Mouse (Mus musculus) cerebellum, postnatal 36 days (tissue): Measurements from ENCODE around the gene Fkbp2.

Experiments
- DNase-seq, 2 experiments: peaks; one replicate each; pipeline ENCODE4 v3.0.0; 2021 to 2022; ENCODE audit warnings: mixed read lengths in 2 of 2

Fkbp2 gene

DNA sequence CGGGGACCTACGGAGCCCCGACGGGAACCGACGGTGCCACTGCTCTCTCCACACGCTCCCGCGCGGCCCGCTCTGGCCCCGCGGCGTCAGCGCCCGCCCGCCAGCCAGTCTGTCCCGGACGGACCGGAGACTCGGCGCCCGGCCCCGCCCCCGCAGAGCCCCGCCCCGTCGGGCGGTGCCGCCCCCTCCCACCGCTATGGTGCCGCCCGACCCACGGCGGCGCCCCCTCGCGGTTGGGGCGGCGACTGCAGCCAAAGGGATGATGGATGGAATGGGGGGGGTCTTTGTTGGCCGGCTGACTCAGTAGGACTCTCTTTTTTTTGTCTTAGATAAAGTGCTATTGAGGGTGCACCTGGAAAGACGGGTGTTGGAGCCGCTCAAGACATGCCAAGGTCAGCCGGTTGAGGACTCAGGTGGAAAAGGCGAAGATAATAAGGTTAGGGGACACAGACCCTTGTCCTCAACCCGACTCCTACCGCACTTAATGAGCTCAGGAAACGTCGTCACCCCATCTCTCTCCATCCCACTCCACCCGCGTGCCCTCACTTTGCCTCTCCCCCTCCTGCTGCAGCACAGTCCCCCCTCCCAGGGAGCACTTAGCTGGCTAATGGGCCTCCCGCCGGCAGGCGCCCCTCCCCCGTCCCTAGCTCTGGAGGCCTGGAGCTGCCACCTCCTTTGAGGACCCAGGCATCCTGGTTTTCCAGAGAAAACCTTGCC is 10.5 kb downstream of the Fkbp2 start:
- peak in 1 of 2 experiments; percentile 47 for DNase-seq

DNA sequence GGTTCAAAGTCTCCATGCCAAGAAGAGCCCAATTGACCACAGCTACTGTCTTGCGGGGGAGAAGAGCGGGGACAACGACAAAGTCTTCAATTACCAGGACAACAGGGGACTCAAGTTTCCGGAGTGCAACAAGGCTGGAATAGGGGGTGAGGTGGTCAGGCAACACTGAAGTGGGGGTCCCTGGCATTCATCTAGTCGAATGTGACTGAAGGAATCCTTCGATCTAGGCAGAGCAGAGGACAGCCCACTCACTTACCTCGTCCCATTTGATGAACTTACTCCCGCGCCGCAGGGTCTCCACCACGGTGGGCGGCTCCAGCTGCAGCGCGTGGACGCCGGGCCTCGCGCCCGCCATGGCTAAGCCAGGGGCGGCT is 11.0 kb downstream of the Fkbp2 start:
- no peak for DNase-seq

DNA sequence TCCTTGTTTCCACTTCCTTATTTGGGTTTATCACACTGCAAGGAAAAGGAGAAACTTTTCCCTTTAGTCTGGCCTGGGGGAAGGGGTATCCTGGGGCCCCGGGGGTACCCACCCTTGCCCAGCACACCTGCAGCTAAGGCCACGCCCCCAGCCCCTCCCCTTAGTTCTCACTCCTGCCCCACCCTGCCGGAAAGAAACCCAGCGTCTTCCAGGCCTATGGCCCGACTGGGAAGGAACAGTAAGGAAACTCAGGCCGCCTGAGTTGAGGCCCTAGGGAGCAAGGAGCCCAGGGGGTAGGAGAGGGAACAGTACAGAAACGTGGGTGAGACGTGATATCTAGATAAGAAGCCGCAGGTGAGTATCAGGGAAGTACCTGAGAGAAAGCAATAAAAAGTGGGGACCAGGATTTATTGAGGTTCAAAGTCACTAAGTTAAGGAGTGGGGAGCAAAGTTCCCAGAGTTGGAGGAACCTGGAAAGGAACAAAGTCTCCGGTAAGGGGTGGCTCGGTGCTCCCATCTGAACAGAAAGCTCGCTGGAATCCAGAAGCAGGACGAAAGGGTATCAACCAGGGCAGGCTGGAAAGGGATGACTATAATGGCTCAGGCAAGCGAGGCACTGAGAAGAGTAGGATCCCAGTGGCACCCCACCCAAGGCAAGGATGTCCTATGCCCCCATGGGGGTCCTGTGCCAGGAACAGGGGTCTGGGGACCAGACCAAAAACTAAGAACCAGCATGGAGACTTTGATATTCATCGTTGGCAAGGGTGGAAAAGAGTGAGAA is 11.6 kb downstream of the Fkbp2 start:
- no peak for DNase-seq

DNA sequence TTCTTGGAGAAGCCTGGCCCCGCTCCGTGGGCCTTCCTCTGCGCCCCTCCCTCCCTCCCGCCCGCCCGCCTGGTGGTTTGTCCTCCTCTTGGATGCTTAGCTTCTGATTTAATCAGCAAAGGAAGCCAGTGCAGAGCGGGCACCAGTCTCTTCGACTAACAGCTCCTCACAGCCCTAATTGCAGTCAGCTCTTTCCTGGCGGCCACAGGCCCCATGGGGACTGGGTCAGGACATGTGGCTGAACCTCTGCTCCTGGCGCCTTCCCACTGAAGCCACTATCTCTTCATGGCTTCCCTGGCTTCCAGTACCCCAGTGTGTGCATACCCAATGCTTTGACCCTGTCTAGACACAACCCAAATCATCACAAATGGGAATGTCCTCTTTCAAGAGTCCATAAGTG is 23.8 kb downstream of the Fkbp2 start:
- DNase-seq = no peak

DNA sequence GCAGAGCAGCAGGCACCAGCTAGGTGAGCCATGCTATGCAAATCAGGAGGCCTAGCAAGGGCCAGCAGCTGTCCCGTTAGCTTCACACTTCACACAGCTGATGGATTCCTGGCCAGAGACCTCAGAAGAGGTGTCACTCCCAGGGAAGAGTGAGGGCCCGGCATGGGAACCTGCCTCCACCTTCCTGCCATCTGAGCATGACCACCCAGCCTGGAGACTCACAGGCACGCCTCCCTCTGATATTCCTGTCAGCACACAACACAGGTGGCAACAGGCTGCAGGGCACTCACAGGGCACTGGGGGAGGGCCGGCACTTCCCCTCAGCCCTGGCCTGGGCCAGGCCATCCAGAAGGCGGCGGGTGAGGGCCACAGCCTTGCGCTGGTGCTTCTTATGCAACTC is 24.9 kb downstream of the Fkbp2 start:
- DNase-seq = no peak

DNA sequence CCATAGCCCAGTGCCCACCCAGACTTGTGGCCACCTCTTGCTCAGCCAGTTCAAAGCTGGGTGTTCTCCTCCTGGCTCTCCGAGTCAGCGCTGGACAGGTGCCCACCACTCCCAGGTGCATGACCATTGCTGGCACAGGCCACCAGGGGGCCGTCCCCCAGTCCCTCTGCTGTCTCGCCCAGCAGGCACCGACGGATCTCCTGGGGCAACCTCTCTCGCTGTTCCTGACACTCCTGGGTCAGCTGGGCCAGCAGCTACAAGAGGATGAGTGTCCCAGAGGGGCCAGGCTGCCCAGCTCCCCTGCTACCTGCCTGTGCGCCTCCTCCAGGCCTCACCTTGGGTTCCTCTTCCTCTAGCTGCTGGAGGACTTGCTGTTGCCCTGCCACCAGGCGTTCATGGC is 26.3 kb downstream of the Fkbp2 start:
- peak in 1 of 2 experiments; percentile 47 for DNase-seq

DNA sequence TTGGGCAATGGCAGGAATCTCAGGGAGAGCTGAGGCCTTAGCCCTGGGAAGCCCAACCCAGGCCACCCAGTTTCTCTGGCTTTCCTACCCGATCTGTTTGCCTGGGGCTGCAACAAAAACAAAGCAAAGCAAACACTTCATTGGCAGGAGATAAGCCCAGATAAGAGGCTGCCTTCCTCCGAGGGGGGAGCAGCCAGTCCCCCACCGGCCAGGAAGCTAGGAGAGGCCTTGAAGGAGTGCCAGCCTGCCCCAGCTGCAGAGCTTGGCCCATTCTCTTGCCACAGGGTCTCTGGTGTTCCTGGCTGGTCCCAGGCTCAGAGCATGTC is 27.6 kb downstream of the Fkbp2 start:
- DNase-seq = peak in 1 of 2 experiments; percentile 22

DNA sequence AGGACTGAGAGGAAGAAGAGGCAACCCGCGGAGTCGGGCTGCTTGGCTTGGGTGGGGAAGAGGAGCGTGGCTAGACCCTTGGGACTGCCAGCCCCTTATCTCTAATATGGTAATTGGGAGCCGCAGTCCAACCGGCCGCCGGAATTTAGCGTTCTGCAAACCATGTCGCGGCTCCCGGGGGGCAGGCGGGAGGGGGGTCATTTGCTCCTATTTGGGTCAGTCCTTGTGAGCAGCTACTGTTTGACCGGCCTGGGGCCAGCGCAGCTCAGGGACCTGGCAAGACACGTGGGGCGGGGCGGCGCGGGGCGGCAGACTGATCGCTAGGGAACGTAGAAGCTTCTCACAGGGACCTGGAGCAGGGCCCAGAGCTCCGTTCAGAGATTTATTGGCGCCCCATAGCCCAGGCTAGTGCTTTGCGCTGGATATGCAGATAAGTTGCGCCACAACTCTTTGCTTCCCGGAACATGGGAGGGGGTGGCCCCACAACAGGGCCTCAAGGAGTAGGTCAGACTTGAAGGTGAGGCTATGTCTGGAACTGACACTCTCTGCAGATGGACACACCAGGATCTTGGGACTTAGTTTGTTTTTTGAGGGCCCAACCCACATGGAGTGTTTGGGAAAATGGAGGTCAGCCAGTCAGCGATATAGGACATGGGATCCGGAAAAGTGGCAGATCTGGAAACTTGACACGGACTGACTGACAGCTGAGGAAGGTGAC is 28.1 kb downstream of the Fkbp2 start:
- DNase-seq = peak; percentile 69 to 79

DNA sequence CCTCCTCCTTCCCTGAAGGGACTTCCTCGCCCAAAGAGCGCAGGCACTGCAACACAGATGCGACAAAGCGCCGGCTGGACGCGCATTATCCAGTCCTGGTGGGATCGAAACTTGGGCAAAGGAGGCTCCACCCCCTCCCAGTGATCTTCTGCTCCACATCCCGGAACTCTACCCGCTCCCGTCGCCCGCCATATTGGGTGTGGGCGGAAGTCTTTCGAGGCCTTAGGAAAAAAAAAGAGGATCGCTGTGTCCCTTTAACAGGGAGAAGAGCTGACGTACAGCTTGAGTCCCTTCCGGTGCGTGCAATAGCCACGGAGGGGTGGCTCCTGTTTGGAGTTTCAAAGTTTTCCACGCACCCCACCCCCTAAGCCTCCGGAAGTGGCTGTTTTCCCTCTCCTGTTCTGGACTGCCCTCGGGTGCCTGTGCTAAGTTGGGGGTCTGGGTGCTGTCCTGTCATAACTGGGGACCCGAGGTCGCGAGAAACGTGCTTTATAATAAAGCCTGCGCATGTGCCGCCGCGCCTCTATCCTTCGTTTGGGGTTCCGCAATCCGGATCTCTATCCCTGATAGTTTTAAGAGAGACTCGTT is 28.8 kb downstream of the Fkbp2 start:
- DNase-seq = peak; percentile 92 to 93

DNA sequence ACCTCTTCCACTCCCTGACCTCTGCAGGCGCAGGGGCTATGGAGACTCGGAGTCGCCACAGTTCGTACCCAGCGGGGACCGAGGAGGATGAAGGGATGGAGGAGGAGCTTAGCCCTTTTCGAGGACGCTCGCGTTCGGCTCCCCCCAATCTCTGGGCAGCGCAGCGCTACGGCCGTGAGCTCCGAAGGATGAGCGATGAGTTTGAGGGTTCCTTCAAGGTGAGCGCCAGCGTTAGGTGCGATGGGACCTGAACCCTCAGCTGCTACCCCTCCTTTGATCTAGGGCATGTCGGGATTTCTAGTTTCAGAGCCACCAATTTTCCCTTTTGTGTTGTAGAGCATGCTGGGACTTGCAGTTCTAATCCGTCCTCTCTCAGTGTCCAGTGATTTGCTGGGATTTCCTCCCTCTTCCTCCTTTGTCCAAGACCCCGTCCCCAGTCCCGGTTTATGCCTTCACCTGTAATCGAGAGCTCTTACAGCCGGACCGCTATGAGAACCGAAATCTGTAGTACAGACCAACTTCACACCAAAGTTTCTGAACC is 29.6 kb downstream of the Fkbp2 start:
- DNase-seq = peak; percentile 56 to 69

DNA sequence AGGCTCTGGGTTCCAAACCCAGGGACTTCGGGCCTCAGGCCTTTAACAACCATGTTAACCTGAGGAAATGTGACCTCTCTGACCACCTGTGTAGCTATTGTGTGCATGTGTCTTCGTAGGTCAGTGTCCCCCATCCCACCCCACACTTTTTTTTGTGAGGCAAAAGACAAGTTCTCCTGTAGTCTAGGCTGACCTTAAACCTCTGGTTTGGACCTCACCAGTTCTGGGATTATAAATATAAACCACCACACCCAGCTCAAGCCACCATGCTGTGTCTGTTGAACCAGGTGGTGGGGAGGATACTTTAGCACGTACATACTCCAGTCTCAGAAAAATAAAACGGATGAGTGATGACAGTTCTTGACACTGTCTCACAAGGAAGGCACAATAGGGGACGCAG is 30.4 kb downstream of the Fkbp2 start:
- DNase-seq = no peak

DNA sequence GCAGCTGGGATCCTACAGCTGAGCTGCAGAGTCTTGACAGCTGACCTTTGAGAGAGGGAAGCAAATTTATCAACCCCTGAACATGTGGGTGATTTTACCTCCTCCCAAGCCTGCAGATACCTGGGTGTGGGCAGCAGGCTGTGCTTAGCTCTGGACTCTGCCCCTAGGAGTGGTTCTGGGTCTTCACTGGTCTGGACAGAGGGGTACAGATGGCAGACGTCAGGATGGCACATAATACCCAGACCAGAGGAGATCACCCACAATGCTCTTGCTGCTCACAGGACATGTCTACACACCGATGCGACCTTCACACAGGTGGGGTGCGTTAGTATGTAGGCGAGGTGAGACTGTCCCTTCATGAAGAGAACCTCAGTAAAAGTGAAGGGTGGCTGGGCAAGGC is 30.8 kb downstream of the Fkbp2 start:
- DNase-seq = no peak

DNA sequence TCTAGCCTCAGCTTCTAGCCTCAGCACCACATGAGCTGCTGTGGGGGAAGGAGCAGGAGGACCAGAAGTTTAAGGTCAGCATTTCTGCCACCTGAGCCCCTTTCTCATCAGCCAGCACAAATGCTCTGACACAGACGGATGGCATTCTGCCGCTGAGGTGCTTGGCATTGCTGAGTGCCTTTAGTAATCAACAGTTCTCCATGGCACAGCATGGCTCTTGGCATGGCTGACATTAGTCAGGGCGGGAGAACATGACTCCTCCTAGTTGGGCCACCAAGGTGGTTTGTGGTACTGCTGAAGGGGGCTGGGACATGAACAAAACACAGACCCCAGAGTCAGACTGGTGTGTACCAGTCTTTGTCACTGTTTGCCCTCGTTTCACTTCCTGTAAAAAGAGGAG is 32.1 kb downstream of the Fkbp2 start:
- peak; percentile 80 to 84 for DNase-seq

DNA sequence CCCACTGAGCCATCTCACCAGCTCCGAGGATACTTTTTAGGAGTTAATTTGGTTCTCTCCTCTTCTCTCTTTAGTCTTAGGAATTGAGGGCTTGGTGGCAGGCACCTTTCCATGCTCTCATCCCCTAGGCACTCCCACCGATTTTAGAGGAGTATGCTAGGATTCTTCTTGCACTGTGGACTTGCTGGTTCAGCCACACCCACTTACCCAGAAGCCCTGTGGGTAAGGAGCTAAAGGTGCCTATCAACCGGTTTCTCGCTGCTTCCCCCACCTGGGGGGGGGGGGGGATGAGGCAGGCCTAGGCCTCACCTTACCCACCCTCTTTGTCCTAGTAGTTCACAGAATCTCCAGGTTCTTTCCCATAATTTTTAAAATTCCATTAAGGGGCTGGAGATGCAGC is 32.6 kb downstream of the Fkbp2 start:
- no peak for DNase-seq

DNA sequence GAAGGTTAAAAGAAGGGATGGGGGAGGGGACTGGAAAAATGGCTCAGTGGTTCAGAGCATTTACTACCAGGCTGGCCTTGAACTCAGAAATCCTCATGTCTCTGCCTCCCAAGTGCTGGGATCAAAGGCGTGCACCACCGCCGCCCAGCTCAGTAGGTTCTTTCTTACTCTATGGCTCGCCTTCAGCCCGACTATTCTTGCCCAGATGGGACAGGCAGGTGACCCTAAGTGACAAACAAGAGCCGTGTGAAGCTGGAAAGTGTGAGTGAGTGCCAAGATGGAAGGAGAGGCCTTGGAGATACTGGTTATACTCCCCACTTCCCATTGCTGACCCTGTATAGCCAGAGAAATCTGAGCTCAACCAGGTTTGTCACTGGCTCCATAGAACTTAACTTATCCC is 36.6 kb downstream of the Fkbp2 start:
- no peak for DNase-seq

DNA sequence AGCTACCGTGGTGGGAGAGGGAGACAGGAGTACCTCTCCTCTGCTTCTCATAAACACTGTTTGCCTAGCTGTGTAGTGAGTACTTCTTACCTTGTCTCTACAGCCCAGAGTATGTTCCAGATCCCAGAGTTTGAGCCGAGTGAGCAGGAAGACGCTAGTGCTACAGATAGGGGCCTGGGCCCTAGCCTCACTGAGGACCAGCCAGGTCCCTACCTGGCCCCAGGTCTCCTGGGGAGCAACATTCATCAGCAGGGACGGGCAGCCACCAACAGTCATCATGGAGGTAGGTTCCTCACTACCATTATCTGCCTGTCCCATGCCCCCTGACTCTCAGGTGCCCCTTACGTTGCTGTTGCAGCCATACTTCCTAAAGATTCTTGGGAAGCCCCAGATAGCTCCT is 37.5 kb downstream of the Fkbp2 start:
- no peak for DNase-seq

DNA sequence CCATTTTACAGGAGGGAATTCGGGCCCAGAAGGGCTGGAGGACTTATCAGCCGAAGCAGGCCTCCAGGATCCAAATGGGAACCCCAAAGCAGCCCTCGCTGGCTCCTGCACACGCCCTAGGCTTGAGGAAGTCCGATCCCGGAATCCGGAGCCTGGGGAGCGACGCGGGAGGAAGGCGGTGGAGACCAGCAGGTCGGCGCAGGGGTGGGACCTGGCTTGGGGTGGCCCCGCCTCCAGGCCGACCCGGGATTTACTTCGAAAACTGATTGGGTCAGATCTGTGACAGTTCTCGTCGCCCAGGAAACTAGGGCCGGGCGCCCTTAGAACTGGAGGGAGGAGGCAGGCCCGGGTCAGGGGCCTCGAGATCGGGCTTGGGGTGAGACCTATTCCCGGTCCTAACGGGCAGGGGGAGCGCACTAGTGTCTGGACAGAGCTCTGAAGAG is 38.0 kb downstream of the Fkbp2 start, which contains the start of gene Gpr137:
Gene Gpr137, minus strand, starts transcription at position 232 of the 443 bp plus-strand sequence.
- DNase-seq = peak; percentile 90 to 94

DNA sequence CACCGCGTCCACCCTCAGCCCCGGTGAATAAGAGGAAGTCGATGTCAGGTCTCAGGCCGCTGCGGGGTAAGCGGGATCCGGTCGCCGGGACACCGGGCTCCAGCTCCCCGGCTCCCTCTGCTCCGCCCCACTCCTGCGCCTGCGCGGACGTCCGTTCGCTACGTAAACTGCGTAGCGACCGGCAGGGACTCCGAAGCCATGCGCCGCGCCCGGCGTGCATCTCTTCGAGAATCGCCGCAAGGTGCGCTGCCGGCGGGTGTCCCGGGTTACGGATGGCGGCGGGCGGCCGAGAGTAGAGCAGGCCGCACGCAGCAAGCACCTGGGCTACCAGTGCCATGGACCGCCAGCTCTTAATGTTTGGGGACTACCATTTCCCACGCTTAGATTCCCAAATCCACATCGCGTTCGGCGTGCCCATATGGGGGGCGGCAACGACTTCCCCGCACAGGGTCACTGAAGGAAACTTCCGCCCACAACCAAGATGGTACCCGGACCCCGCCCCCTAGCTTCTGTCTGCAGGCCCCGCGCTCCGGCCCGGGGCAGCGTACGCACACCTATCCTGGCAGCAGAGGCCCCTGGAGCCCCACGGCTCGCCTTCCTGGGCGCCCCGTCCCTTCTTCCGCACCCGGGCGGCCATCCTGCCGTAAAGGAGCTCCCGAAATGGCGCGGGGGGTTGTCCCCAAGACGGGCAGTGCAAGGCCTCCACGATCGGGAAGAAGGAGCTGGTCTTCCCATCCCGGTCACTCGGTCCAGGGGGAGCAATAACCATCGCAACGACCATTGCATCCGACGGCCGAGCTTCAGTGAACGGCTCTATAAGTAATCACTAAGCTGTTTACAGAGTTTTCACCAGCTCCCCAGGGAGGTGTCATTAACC is 38.7 kb downstream of the Fkbp2 start, which contains the start of gene Bad:
Gene Bad, plus strand, starts transcription at position 490 of the 877 bp plus-strand sequence.
- peak; percentile 93 to 95 for DNase-seq

DNA sequence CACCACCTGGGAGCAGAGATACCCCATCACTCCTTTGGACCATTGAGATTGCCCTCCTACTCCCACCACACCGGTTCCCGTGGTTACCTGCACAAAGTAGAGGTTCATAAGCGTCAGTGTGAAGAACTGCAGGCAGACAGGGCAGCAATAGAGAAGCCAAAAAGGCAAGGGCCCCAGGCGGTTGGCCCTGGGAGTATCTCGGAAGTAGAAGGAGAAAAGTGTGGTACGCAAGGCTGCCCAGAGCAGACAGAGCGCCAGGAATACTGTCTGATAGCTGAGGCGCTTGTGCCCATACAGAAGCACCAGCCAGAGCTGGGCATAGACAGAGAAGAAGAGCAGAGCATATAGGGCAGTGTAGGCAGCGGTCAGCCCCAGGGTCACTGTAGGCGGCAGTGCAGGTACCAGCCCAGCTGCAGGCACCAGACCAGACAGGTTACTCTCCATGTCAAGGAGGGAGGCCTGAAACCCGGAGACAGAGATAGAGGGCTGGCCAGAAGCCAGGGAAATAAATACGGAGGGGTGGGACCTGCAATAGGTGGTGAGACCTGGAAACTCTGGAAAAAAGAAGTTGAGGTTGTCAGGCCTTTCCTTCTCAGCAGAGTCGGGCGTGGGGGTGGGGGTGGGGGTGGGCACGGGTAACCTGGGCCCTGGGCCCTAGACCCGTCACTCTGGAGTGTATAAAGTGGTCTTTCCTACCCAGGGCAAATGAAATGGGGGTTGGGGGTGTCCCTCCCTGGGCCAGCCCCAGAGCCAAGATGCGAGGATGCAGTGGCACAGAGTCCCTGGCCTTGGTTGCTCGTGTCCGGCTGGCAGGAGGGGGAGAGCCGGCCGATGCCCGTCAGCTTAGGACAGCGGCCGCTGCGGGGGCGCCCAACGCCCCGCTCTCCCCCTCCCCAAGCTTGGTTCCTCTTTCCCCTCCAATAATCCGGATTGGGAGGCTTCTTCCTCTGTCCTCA is 39.6 kb downstream of the Fkbp2 start:
- DNase-seq = no peak

DNA sequence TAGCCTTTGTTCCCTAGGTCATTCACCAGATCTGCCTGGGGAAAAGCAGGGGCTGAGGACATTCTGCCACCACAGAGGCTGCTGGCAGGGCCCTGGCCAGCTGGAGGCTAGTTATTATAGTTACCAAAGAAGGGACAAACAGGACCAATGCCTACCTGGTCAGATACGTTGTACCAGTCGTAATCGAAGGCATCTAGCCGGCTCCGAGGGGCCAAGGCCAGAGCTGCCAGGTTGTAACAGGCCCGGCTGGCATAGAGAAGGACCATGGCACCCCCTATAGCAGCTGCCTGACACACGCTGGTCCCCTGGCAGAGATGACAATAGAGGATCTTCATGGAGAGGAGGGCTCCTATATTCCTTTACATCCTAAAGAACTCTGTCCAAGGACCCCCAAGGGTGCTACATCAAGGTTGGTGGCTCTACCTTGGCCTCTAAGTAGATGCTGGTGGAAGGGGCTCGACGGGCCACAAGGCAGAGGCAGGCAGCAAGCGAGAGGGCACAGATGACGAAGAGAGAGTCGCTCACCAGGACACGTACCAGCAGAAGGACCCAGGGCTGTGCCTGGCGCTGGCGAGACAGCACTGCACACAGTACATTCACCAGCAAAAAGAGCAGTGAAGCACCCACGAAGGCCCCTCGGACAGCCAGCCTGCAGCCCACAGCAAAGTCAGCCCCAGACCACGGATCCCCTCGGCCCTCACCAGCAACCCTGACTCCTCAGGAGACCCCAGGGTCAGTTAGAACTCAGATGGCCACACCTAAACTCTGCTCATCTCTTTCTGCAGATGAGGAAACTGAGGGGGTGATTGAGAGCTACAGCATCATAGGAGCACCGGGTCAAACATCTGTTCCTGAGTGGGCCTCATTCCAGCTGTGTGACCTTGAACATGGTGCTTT is 40.9 kb downstream of the Fkbp2 start:
- no peak for DNase-seq
